Mouse (Mus musculus): ENCODE measurements around the gene Zdhhc21. TPM values are rescaled to one million over a fixed set of nuclear protein-coding genes. Genes with fewer than 3 reads are reported as not detected.

Gene Zdhhc21
- 3.7 TPM for polyA plus RNA-seq (2014; fragmentation: Illumina TruSeq; extraction: RNeasy Lipid Tissue Mini Kit (QIAGEN cat#74804); ENCODE audit: low read depth, low replicate concordance)

DNA sequence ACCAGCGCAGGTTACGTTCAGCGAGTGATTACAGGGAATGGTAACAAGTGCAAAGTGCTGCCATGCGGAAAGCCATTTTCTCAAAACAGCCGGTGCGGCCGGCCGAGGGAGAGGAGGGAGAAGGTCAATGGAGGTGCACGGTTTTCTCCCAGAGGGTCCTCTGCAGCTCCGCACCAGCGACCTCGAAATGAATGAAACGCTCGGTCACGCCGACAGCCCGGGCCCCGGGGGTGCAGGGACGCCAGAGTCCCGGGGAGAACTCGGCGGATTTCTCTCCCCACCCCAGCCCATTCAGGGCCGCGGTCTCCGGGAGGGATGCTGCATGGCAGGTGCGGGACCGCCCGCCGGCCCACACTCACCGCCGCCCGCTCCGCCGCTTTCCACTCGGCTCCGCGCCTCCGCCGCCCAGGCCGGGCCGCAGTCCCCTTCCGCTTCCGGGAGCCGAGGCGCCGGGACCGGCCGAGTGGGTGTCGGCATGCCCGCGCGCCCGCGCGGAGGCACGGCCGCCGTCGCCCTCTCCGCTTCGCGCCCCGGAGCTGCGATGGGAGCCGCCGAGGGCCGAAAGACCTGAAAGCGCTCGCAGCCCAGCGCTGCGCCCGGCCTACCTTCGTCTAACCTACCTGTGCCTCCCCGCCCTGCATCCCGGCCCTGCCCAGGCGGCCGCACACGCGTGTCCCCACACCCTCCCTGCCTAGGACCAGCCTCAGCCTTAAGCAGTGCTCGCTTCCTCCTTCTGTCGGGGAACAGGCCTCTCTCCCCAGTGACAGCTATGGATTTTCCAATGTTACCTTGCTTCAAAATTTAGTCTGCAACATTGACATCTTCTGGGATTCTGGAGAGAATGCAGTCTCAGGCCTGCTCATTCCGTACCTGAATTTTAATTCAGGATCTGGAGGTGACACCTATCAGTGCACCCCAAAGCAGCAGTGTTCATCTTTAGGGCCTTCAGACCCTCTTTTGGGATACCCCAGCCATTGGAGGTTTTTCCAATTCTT, at the start of gene Zdhhc21:
Zdhhc21 (minus strand) TSS at position 828 of the 995 bp plus-strand sequence.

DNA sequence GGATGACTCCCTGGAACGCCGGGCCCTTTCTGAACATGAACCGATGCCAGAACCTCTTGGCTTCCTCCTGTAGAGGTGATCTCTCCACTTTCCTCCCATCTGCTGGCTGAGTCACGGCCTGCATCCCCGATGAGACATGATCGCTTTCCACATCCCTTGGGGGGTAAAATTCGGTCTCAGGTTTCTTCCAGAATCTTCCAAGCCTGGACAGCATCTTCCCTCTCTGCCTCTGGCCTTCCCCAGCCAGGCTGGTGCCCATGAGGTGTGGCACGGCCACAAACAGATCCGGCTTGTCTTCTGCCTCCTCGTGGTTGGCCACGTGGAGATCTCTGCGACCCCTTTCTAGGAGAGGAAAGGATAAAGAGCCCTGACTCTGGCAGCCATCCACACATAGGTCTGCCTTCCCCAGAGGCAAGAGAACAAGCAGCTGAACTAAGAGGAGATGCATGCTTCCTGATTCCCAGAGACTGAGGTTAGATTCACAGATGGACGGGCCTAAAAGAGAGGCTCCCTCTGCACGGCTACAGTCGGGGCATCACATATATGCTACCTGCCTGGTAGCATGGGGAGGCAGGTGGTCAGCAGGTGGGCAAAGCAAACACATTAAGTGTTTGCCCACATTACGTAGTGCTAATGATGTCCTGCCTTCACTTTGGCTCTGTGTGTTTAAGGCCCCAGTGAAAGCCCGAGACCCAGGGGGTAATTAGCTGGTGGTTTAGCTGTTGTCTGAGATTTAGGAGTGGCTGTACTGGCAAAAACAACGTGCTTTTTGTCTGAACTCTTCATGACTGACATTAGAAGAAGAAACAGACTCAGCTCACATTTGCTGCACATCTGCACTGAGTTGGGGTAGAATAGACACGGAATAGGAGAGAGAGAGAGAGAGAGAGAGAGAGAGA, 25.1 kb upstream of the Zdhhc21 start, which contains the start of gene Cer1:
Cer1 (minus strand) TSS at position 513 of the 899 bp plus-strand sequence.

Other genes with a start within 250 kb of the Zdhhc21 start
- gene Nfib, start 154.2 kb downstream of the Zdhhc21 start, polyA plus RNA-seq (2014; fragmentation: Illumina TruSeq; extraction: RNeasy Lipid Tissue Mini Kit (QIAGEN cat#74804); ENCODE audit: low read depth, low replicate concordance), result 36.5 TPM
- gene Cer1, start 25.2 kb upstream of the Zdhhc21 start, polyA plus RNA-seq (2014; fragmentation: Illumina TruSeq; extraction: RNeasy Lipid Tissue Mini Kit (QIAGEN cat#74804); ENCODE audit: low read depth, low replicate concordance), result not detected
- gene Frem1, start 192.4 kb upstream of the Zdhhc21 start, polyA plus RNA-seq (2014; fragmentation: Illumina TruSeq; extraction: RNeasy Lipid Tissue Mini Kit (QIAGEN cat#74804); ENCODE audit: low read depth, low replicate concordance), result 0.29 TPM

Data from heart, adult 10 weeks (tissue).